Mouse (Mus musculus) limb, embryonic 14.5 days (tissue): ENCODE results near the gene Gm9918. TPM values are rescaled to one million over a fixed set of nuclear protein-coding genes. Genes with fewer than 3 reads are reported as not detected.
A peak's percentile ranks its signal among the peaks of the same experiment; 100 is the strongest.

Source experiments
- ATAC-seq: fragments of 200-750 bp; cut with Nextera tagmentation; 2 replicates; pipeline ENCODE4 v1.8.0; 2017; ENCODE audit warnings: low read depth, moderate number of reproducible peaks, moderate TSS enrichment; ENCODE audit not compliant: low FRiP score
- DNase-seq: peaks from one replicate; pipeline ENCODE4 v3.0.0-alpha.2; 2015; ENCODE audit warnings: low spot score
- H3K27ac ChIP-seq: fragments of 300-500 bp; sonication (generic); replicated peaks from 2 replicates; pipeline ENCODE4 v1.5.1; 2014; ENCODE audit warnings: low read depth, mild to moderate bottlenecking, low read length, moderate library complexity, mixed read lengths
- H3K27me3 ChIP-seq: fragments of 300-500 bp; sonication (generic); 2 replicates; pipeline ENCODE4 v1.6.1; 2014; ENCODE audit warnings: low read length, mixed read lengths; ENCODE audit not compliant: control insufficient read depth, insufficient read depth
- H3K36me3 ChIP-seq: fragments of 300-500 bp; sonication (generic); 2 replicates; pipeline ENCODE4 v1.6.1; 2014; ENCODE audit warnings: mild to moderate bottlenecking, low read length, moderate library complexity, mixed read lengths; ENCODE audit not compliant: control insufficient read depth, insufficient read depth
- H3K4me1 ChIP-seq: fragments of 300-500 bp; sonication (generic); 2 replicates; pipeline ENCODE4 v1.6.1; 2014; ENCODE audit warnings: antibody characterized with exemption, low read length, mixed read lengths; ENCODE audit not compliant: control insufficient read depth, insufficient read depth
- H3K4me2 ChIP-seq: fragments of 300-500 bp; sonication (generic); replicated peaks from 2 replicates; pipeline ENCODE4 v1.6.1; 2014; ENCODE audit warnings: low read depth, mild to moderate bottlenecking, low read length, moderate library complexity; ENCODE audit not compliant: severe bottlenecking
- H3K4me3 ChIP-seq: fragments of 300-500 bp; sonication (generic); replicated peaks from 2 replicates; pipeline ENCODE4 v1.5.1; 2014; ENCODE audit warnings: low read length
- H3K9ac ChIP-seq: fragments of 300-500 bp; sonication (generic); 2 replicates; pipeline ENCODE4 v1.6.1; 2014; ENCODE audit warnings: mild to moderate bottlenecking, low read depth, low read length, moderate library complexity; ENCODE audit not compliant: severe bottlenecking
- H3K9me3 ChIP-seq: fragments of 300-500 bp; sonication (generic); 2 replicates; pipeline ENCODE4 v1.6.1; 2016; ENCODE audit warnings: low read length; ENCODE audit not compliant: control insufficient read depth
- POLR2A ChIP-seq: fragments of 200-500 bp; IDR thresholded peaks from 2 replicates; pipeline ENCODE4 v1.8.0; 2012; ENCODE audit warnings: inconsistent platforms, mild to moderate bottlenecking, moderate library complexity, borderline replicate concordance; ENCODE audit not compliant: insufficient read depth, insufficient read length; ENCODE audit errors: extremely low read depth
- WGBS: fragments of 180-500 bp; shearing (Covaris S2); extraction: QIAGEN DNeasy Blood & Tissue Kit; methylation state at CpG from one replicate; pipeline ENCODE4 v1.1.7; 2014; 5-methylcytosine and 5-hydroxymethylcytosine counted together
- polyA plus RNA-seq, 2 experiments: library from polyadenylated mRNA; depleted of rRNA in 1 of 2; stranded (reverse) in 1 of 2; unstranded in 1 of 2; fragments of >200 nt; fragmentation: Nextera tagmentation in 1 of 2; extraction: Ambion mirVana in 1 of 2; gene quantifications; 2 replicates each; pipeline versions ENCODE4 v1.2.1 to v1.2.3; 2012 to 2014

Gene Gm9918
- polyA plus RNA-seq, 2 experiments, result 1.0 to 3.1 TPM

DNA sequence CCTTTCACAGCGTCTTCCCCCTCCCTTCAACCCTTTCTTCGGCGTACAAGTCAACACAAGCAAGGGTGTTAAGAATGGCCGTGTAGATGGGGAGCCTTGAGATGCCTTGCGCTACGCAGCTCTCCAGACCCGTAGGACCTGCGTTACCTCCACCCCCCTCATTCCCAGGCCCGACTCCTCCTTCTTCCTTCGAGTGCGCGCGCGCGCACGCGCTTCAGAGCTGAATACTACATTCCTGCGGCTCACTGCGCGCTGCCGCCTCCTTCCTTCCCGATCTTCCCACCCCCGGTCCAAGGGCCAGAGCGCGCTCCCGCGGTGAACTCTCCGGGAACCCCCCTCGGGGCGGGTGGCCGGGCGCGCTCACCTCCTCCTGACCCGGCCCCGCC, 23.5 kb upstream of the Gm9918 start:
- H3K27ac ChIP-seq, result peak overlapping the region; percentile 95
- peak overlapping the region; percentile 94 for H3K4me2 ChIP-seq
- H3K4me1 ChIP-seq, result peaks cover 72% of the 10 kb centered on the region
- no peak for TF ChIP-seq POLR2A
- DNase-seq, result peak; percentile 97
- H3K9me3 ChIP-seq, result no peaks in the 10 kb centered on the region
- peak; percentile 76 for ATAC-seq
- H3K27me3 ChIP-seq, result no peaks in the 10 kb centered on the region
- under 1% methylated on average over 31 of the region's 35 CpGs for WGBS
- H3K9ac ChIP-seq, result peak overlapping the region; percentile 75
- peaks cover 35% of the 10 kb centered on the region for H3K36me3 ChIP-seq
- peak overlapping the region; percentile 60 for H3K4me3 ChIP-seq

DNA sequence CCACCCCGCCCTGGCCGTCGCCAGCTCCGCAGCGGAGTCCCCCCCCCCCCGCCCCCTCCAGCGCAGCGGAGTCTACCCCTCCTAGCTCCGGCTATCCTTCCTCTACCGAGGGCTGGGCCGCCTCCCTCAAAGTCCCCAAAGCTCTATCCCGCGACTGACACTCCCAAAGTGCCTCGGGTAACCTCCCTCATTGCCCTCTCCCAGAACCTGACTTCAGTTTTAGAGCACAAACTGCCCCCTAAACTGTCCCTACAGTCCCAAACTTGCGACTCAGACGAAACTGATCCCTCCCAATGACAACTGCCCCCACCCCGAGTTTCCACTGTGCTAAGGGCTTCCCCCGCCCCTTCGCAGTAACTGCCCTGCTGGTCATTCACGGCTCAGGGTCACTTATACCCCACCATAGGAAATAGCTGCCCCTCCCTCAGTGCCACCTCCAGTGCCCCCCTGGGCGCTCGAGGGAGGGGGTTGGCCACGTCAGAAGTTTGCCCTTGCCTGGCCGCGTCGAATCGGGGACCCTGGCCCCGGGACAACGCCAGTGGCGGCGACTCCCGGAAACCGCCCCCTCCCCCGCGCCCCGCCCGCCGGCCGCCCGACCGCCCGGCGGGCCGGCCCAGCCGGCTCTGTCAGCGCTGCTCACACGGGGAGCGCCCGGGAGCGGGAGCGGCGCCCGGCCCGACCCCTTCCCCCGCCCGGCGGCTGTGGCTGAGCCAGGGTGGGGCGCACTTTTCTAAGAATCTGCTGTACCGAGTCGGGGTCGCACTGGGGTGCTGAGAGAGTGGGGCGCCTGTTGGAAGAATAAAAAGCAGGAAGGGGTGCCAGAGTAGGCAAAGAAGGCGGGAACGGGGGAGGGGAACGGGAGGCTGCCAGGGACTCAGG, 22.9 kb upstream of the Gm9918 start:
- H3K27ac ChIP-seq, result peak overlapping the region; percentile 95
- peak; percentile 76 for DNase-seq
- H3K36me3 ChIP-seq, result peaks cover 35% of the 10 kb centered on the region
- ATAC-seq, result peak; percentile 56
- H3K9me3 ChIP-seq, result no peaks in the 10 kb centered on the region
- H3K9ac ChIP-seq, result peak overlapping the region; percentile 75
- no peaks in the 10 kb centered on the region for H3K27me3 ChIP-seq
- peaks cover 73% of the 10 kb centered on the region for H3K4me1 ChIP-seq
- peak overlapping the region; percentile 60 for H3K4me3 ChIP-seq
- H3K4me2 ChIP-seq, result peak overlapping the region; percentile 94
- 2% methylated on average over 42 of the region's 65 CpGs for WGBS
- no peak for TF ChIP-seq POLR2A

DNA sequence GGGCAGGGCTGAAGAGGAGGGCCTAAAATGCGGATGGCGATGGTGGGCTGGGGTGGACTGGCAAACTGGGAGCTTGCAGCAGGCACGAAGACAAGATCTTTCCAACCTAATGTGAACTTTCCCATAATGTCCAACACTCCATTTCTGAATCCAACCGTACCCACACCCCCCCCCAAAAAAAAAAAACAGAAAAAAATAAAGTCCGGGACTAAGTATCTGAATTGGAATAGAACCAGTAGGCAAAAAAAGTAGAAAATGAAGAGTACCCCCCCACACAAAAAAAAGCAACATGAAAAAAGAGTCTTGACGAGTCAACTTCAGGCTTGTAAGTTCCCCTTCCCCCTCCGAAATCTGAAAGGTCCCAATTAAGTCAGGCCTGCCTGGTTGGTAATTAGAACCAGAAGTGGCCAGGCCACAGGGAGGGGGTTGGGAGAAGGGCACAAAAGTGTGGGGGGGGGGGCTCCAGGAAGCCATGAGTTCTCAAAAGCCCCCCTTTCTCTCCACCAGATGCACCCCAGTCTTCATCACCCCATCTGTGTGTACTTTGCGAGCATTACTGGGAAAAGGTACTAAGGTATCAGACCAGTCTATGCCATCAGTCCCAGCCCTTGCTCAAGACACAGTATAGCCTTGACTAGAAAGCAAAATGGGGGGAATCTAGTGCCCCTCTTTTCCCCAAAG, 22.1 kb upstream of the Gm9918 start:
- peak overlapping the region; percentile 60 for H3K4me3 ChIP-seq
- peak overlapping the region; percentile 94 for H3K4me2 ChIP-seq
- no peaks in the 10 kb centered on the region for H3K27me3 ChIP-seq
- peaks cover 35% of the 10 kb centered on the region for H3K36me3 ChIP-seq
- peaks cover 70% of the 10 kb centered on the region for H3K4me1 ChIP-seq
- no peak for TF ChIP-seq POLR2A
- DNase-seq, result peak; percentile 61
- H3K9me3 ChIP-seq, result no peaks in the 10 kb centered on the region
- 2% methylated on average over 8 of the region's 8 CpGs for WGBS
- peak overlapping the region; percentile 75 for H3K9ac ChIP-seq
- ATAC-seq, result no peak
- H3K27ac ChIP-seq, result peak overlapping the region; percentile 95

DNA sequence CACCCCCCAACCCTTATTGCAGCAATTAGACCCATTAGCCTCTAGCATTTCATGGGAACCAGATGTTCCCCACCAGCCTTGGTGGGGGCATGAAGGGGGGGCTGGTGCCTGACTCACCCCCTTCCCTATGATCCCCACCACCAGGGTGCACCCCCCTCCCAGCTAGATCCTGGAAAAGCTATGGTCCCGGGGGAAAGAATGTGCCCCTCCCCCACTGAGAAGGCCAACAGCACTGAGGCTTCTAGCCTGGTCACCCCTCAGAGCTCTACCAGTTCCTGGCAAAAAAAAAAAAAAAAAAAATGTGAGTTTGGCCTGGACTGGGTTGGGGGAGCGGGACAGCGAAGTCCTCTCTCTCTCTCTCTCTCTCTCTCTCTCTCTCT, 21.6 kb upstream of the Gm9918 start:
- DNase-seq, result peak; percentile 63
- WGBS, result 0% methylated on average over 1 of the region's 3 CpGs

DNA sequence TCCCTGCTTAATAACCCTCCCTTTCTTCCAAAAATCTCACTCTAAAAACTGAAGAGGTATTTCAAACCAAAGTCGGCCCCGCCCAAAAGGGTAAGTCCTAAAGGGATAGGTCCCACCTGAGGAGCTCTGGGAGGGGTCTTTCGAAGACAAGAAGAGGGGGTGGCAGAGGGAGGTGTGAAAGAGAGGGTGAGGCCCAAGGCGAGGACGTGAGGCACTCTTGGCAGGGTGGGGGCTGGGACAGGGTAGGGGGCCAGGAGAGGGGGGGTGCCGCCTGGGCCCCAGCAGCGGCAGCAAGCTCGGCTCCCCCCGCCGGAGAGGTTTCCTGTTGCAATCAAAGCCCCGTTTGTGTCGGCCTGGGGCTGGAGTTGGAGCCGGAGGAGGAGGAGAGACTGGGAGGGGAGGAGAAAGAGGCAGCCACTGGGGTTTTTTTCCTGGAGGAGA, 21.1 kb upstream of the Gm9918 start:
- peak; percentile 74 for DNase-seq
- peaks cover 39% of the 10 kb centered on the region for H3K36me3 ChIP-seq
- peak overlapping the region; percentile 18 for H3K9ac ChIP-seq
- no peaks in the 10 kb centered on the region for H3K27me3 ChIP-seq
- TF ChIP-seq POLR2A, result no peak
- peak overlapping the region; percentile 60 for H3K4me3 ChIP-seq
- ATAC-seq, result no peak
- peak overlapping the region; percentile 94 for H3K4me2 ChIP-seq
- peaks cover 66% of the 10 kb centered on the region for H3K4me1 ChIP-seq
- H3K27ac ChIP-seq, result peak overlapping the region; percentile 95
- H3K9me3 ChIP-seq, result no peaks in the 10 kb centered on the region
- 2% methylated on average over 12 of the region's 13 CpGs for WGBS

More for the DNA sequence above, 21.6 kb upstream of the Gm9918 start:
- Histone ChIP-seq H3K9ac (peak overlapping the region; percentile 18; the same call in 1 of the 2 replicates), H3K4me3 (peak overlapping the region; percentile 60), H3K4me1 (peaks cover 66% of the 10 kb centered on the region), H3K27me3 (no peaks in the 10 kb centered on the region), H3K9me3 (no peaks in the 10 kb centered on the region), H3K27ac (peak overlapping the region; percentile 95), H3K4me2 (peak overlapping the region; percentile 94), H3K36me3 (peaks cover 35% of the 10 kb centered on the region)
- 0 out of 2 replicates have a peak, but pooled peaks have one; percentile 0 for ATAC-seq
- TF ChIP-seq POLR2A, result no peak
